Mouse (Mus musculus) bone marrow macrophage, adult 2 months (primary cell): ENCODE results near the gene Cxadr. TPM values are rescaled to one million over a fixed set of nuclear protein-coding genes. Genes with fewer than 3 reads are reported as not detected.

Experiments
- H3K27ac ChIP-seq: 2 replicates; pipeline ENCODE4 v1.5.1; 2012; ENCODE audit warnings: low read depth, low read length; ENCODE audit not compliant: insufficient read depth
- H3K4me1 ChIP-seq: 2 replicates; pipeline ENCODE4 v1.6.1; 2012; ENCODE audit warnings: low read length; ENCODE audit not compliant: control insufficient read depth, insufficient read depth
- H3K4me3 ChIP-seq: 2 replicates; pipeline ENCODE4 v1.5.1; 2012; ENCODE audit warnings: mild to moderate bottlenecking, low read length, moderate library complexity; ENCODE audit not compliant: insufficient read depth
- CTCF ChIP-seq: IDR thresholded peaks from 2 replicates; pipeline ENCODE4 v1.5.1; 2012; ENCODE audit warnings: low read depth, mild to moderate bottlenecking, low read length, moderate library complexity
- POLR2A ChIP-seq: IDR thresholded peaks from 2 replicates; pipeline ENCODE4 v1.6.1; 2012; ENCODE audit warnings: mild to moderate bottlenecking, low read depth, low read length, borderline replicate concordance
- polyA plus RNA-seq: library from polyadenylated mRNA; stranded (reverse); fragments of >200 nt; gene quantifications from 2 replicates; pipeline ENCODE4 v1.2.4, GENCODE M21; 2012; ENCODE audit not compliant: missing spikeins, insufficient read depth, insufficient read length

Cxadr gene
- polyA plus RNA-seq, 1 experiment: not detected

DNA sequence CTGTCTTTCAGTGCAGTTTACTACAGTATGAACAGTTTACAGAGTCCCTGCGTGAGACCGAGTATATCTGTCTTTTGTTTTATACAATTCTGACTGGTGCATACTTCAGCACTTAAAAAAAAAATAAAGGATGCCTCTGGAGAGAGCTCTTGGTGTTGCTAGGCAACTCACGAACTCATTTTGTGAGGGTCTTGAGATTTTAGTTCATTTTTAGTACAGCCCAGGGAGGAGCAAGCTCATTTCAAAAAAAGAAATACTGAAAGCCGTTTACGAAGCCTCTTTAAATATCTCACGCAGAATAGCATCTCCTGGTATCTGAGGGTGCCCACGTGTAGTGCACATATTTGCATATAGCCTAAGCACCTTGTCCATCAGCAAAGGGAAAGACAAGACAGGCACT lies 20.9 kb downstream of the Cxadr start:
- Histone ChIP-seq H3K4me3 (no peak overlapping the region), H3K27ac (no peak overlapping the region), H3K4me1 (no peaks in the 10 kb centered on the region)
- TF ChIP-seq CTCF (no peak), POLR2A (no peak)

DNA sequence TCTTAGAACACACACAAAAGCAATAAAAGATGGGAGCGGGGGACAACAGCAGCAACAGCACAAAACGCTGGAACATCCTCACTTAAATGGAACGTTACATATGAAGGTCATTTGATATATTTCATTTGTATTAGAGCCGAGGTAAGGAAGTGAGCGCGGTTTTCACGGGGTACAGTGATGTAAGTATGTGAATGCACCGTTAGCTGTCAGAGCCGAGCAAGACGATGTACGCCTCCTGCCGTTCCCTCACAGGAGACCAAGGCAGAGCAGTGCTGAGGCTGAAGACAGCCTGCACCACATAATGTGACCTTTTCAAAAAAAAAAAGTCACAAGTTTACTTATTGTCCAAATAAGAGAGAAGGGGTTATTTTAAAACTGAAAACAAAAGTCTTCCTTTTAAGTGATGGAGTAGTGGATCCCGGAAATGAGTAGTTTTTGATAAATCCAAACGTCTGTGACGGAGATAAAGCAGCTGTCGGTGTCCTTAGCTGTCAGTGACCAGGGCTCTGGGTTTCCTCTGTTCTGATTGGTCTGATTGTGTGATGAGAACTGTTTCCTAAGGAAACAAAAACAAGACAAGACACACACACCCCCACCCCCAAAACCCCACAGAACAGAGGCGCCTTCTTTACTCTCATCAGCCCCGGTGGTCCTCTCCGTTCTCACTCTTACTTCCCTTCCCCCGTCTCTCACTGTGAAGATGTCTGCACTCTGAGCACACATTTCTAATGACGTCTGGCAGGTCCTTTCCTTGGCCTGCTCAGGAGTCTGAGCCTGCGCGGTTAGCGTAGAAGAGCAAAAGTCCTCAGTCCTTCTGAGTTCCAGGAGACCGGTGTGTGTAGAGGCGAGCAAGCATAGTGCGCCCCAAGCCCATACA lies 24.9 kb downstream of the Cxadr start:
- Histone ChIP-seq H3K27ac (no peak overlapping the region), H3K4me3 (no peak overlapping the region), H3K4me1 (no peaks in the 10 kb centered on the region)
- TF ChIP-seq POLR2A (no peak), CTCF (no peak)

- Histone ChIP-seq H3K4me1 (no peaks in the 10 kb centered on the region), H3K27ac (no peak overlapping the region), H3K4me3 (no peak overlapping the region)
- no peak for TF ChIP-seq POLR2A
- TF ChIP-seq CTCF: no peak
Observed at GRCm38 (mm10) chr16:78327562-78327961, 26.3 kb downstream of the Cxadr start.

DNA sequence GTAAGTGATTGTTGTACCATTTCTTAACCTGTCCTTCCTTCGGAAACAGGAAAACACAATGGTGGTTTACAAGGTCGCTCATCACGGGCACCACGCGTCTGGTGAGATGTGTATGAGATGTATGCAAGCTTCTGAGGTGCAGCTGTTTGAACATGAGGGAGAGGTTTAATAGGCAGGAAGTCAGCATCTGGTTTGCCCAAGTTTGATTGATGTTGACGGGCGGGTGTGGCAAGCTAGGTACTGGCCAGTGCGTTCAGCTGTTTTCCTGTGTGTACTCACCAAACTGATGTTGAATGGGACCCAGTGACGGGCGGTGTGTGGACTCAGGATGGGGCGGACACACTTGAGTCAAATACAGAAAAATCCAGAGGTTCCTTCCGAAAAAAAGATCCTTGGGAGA lies 26.7 kb downstream of the Cxadr start:
- no peaks in the 10 kb centered on the region for H3K4me1 ChIP-seq
- H3K4me3 ChIP-seq: no peak overlapping the region
- TF ChIP-seq CTCF (no peak), POLR2A (no peak)
- H3K27ac ChIP-seq: no peak overlapping the region

DNA sequence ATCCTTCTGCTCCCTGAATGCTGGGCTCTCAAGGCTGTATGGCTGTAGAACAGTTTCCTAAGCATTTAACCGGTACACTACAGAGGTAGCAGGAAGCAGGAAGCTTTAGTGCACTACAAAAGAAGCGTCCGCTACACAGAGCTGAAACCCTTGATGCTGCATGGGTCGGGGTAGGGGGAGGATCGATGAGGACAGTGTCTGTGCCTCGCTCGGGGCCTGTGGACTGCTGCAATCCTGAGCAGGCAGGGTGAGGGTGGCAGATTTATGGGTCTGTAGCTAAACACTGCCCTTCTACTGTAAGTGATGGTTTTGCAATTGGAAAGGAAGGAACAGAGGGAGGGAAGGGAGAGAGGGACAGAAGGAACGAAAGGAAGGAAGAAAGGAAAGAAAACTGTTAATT lies 35.9 kb downstream of the Cxadr start:
- no peak overlapping the region for H3K27ac ChIP-seq
- H3K4me1 ChIP-seq: no peaks in the 10 kb centered on the region
- no peak for TF ChIP-seq POLR2A
- no peak for TF ChIP-seq CTCF
- no peak overlapping the region for H3K4me3 ChIP-seq

GRCm38 (mm10) chr16:78341356-78341755 lies 40.1 kb downstream of the Cxadr start:
- Histone ChIP-seq H3K4me3 (no peak overlapping the region), H3K4me1 (no peaks in the 10 kb centered on the region), H3K27ac (no peak overlapping the region)
- no peak for TF ChIP-seq CTCF
- no peak for TF ChIP-seq POLR2A

- H3K4me1 ChIP-seq: no peaks in the 10 kb centered on the region
- H3K4me3 ChIP-seq: no peak overlapping the region
- TF ChIP-seq POLR2A (no peak), CTCF (no peak)
- no peak overlapping the region for H3K27ac ChIP-seq
Observed at GRCm38 (mm10) chr16:78342767-78343166, 41.5 kb downstream of the Cxadr start.

DNA sequence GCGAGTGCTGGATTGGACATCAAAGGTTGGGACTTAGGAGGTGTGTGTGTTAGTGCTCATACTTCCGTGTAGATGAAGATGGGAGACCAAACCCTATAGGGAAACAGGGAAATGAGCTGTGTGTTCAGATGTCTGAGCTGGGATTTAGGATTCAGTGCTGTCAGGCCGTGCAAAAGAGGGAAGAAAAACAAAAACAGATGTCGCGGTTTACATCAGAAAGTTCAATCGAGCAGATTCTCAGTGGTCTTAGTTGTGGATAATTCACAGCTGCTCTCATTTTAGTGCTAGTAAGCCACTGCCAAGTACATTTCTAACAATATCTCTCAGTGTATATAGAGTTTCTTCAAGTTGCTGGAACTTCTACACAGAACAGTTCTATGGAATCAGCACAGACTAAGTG lies 42.5 kb downstream of the Cxadr start:
- H3K27ac ChIP-seq: no peak overlapping the region
- no peak for TF ChIP-seq CTCF
- no peak for TF ChIP-seq POLR2A
- no peaks in the 10 kb centered on the region for H3K4me1 ChIP-seq
- no peak overlapping the region for H3K4me3 ChIP-seq

GRCm38 (mm10) chr16:78346662-78347327 lies 45.5 kb downstream of the Cxadr start:
- Histone ChIP-seq H3K4me3 (no peak overlapping the region), H3K27ac (no peak overlapping the region), H3K4me1 (no peaks in the 10 kb centered on the region)
- TF ChIP-seq POLR2A: no peak
- no peak for TF ChIP-seq CTCF

GRCm38 (mm10) chr16:78347328-78347926 lies 46.1 kb downstream of the Cxadr start:
- H3K4me3 ChIP-seq: no peak overlapping the region
- H3K27ac ChIP-seq: no peak overlapping the region
- no peaks in the 10 kb centered on the region for H3K4me1 ChIP-seq
- no peak for TF ChIP-seq CTCF
- no peak for TF ChIP-seq POLR2A
